Mouse (Mus musculus) leukemia stem cell, adult 10-12 weeks (primary cell): Measurements from ENCODE around the gene Cnpy3. TPM values are rescaled to one million over a fixed set of nuclear protein-coding genes. Genes with fewer than 3 reads are reported as not detected.

ENCODE experiments used
- polyA plus RNA-seq: library from polyadenylated mRNA; stranded (reverse); fragments of >175 nt; gene quantifications from 2 replicates; pipeline ENCODE4 v1.2.3, GENCODE M21; 2012; ENCODE audit warnings: low replicate concordance

The Cnpy3 gene
- polyA plus RNA-seq, result 88.2 and 108 TPM in 2 replicates

GRCm38 (mm10) chr17:46751794-46752556, at the start of gene Cnpy3:
Gene Cnpy3 (minus strand): TSS chr17:46752214.

GRCm38 (mm10) chr17:46782341-46783221, 30.6 kb upstream of the Cnpy3 start, which contains the start of gene Rpl7l1:
Gene Rpl7l1 (minus strand): TSS chr17:46782672.

DNA sequence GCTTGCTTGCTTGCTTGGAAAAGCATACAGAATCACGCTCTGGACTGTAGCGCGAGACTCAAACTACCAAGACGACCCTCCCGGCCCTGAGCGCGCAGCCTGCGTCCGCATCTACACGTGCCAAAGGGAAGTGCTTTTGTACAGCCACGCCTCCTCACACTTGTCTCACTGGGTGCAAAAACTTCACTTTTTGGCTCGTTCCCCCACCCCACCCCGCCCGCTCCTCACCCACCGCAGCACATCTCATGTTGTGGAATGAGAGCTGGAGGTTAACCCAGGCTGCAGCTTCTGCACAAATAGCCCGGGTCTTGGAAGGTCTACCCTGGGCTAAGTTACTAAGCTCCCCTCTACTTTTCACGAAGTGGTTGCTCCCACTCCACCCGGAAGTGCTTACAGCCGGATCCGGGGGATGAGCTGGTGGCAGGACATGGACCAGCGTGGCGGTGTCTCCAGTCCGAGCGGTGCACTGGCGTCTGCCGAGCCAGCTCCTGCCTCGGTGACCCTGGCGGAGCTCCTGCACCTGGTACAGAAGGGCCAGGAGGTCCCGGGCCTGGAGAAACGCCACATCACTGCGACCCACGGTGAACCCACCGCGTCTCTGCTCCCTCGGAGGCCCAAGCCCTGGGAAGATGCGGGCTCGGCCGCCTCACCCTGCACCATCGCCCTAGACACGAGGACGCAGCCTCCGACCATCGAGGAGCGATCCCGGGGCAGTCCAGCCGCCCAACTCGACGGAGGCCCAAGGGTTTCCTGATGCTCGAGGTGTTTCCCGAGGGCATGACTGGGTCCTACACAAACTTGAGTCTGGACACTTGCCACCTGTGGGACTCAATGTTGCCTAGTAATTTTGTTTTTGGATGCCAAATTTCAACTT, 20.6 kb upstream of the Cnpy3 start, which contains the start of gene 2310039H08Rik:
Gene 2310039H08Rik, plus strand, starts transcription at position 232 of the 874 bp plus-strand sequence.

DNA sequence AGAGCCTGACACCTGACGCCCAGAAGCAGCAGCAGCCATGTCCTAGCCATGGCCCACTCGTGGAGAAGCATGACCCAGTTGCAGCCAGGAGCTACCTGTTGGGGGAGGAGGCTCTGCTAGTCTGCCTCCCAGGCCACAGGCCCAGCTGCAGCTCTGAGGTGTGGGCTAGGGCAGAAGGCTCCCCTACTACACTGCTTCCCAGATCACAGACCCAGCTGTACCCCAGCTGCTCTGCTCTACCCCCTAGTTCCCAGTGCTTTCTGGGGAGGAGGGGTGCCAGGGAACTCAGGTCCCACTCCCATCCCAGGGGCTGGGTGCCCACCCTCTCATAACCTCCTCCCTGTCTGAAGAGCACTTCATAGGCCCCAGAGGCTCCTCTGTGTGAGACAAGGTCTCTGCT, 11.5 kb upstream of the Cnpy3 start, which contains the start of gene Ptcra:
Gene Ptcra, minus strand, starts transcription at position 169 of the 400 bp plus-strand sequence.

DNA sequence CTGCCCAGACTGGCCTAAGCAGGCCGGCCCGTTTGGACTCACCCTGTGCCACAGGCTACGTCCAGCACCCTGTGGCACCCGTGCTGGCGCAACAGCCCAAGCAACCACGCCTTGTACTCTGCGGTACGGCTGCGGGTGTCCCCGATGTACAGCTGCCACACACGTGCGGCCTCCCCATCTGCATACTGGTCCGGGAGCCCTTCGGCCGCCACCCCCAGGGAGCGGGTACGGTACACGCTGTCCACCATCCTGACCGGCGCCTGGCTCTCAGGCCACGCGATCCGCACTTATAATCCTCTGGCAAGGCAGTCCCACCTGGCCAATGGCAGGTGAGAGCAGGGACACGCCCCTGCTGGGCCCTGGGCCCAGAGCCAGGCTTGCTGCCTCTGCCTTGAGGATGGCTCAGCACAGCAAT, 23.1 kb downstream of the Cnpy3 start, which contains the start of gene Gnmt:
Gene Gnmt, minus strand, starts transcription at position 265 of the 415 bp plus-strand sequence.

GRCm38 (mm10) chr17:46710959-46711597, 40.9 kb downstream of the Cnpy3 start, which contains the start of gene Pex6:
Gene Pex6 (plus strand): TSS chr17:46711463.

DNA sequence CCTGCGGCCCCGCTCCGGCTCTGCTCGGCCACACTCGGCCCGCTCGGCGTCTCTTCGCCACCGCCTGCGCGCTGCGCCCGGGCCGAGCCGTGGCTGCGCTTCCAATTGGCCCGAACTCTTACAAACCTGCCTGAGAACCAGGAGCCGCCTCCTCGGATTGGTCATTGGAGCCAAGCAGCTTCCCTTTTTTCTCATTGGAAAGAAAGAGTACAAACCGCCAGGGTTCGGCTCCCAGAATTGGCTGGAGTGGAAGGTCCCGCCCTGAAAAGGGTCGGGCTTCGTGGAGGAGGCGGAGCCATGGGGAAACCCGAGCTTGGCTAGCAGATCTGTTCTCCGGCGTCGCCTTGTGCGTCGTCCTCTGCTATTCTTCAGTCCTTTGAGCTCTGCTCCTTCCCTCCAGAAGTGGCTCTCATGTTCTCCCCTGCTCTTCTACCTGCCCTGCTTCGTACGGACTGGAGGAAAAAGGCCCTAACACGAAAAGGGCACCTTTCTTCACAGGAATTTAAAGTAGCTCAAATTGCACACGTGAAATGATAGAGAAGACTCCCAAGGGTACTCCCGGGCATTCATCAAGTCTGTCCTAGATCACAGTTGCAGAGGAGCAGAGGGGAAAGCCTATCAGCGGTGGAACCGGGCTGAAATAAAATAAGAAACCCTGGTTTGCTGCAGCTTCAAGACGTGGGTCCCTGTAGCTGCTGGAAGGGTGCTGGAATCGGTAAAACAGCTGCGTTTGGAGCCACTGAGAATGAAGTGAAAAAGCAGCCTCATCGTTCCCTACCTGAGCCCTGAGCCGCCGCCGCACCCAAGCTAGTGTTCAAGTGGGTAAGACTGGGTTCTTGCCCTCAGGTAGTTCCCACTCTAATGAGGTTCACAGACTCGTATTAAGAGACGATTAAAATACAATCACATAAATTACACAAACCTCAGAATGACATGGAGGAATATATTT, 46.9 kb downstream of the Cnpy3 start, which contains the start of gene Ppp2r5d:
Gene Ppp2r5d, minus strand, starts transcription at position 225 of the 949 bp plus-strand sequence.

Other genes with a start within 250 kb of the Cnpy3 start
- 2.6 and 4.9 TPM in 2 replicates for gene Cul9, start 205.8 kb downstream of the Cnpy3 start, polyA plus RNA-seq
- gene Srf, start 196.0 kb downstream of the Cnpy3 start, polyA plus RNA-seq, result 172 and 177 TPM in 2 replicates
- 0.66 and 1.9 TPM in 2 replicates for gene Ptk7, start 122.7 kb downstream of the Cnpy3 start, polyA plus RNA-seq
- 6.1 and 9.9 TPM in 2 replicates for gene Klc4, start 106.2 kb downstream of the Cnpy3 start, polyA plus RNA-seq
- 845 and 851 TPM in 2 replicates for gene Mrpl2, start 106.0 kb downstream of the Cnpy3 start, polyA plus RNA-seq
- gene Cul7, start 101.9 kb downstream of the Cnpy3 start, polyA plus RNA-seq, result 3.1 and 12.3 TPM in 2 replicates
- gene Rrp36, start 77.9 kb downstream of the Cnpy3 start, polyA plus RNA-seq, result 7.7 and 14.0 TPM in 2 replicates
- 55.5 and 91.8 TPM in 2 replicates for gene Mea1, start 73.4 kb downstream of the Cnpy3 start, polyA plus RNA-seq
- gene Klhdc3, start 71.3 kb downstream of the Cnpy3 start, polyA plus RNA-seq, result 260 and 474 TPM in 2 replicates
- 87.2 and 94.1 TPM in 2 replicates for gene Ppp2r5d, start 47.1 kb downstream of the Cnpy3 start, polyA plus RNA-seq
- gene Pex6, start 40.8 kb downstream of the Cnpy3 start, polyA plus RNA-seq, result 27.7 and 37.0 TPM in 2 replicates
- gene Gnmt, start 23.0 kb downstream of the Cnpy3 start, polyA plus RNA-seq, result 0.96 TPM in 1 of 2 replicates, not detected in the other
- gene Ptcra, start 11.5 kb upstream of the Cnpy3 start, polyA plus RNA-seq, result 0.23 TPM in 1 of 2 replicates, not detected in the other
- gene 2310039H08Rik, start 20.4 kb upstream of the Cnpy3 start, polyA plus RNA-seq, result 108 and 208 TPM in 2 replicates
- gene Rpl7l1, start 30.5 kb upstream of the Cnpy3 start, polyA plus RNA-seq, result 2.0 and 16.9 TPM in 2 replicates
- 10.2 and 17.7 TPM in 2 replicates for gene Bicral, start 106.3 kb upstream of the Cnpy3 start, polyA plus RNA-seq
- gene Tbcc, start 138.5 kb upstream of the Cnpy3 start, polyA plus RNA-seq, result 23.6 and 27.2 TPM in 2 replicates
- gene Prph2, start 158.2 kb upstream of the Cnpy3 start, polyA plus RNA-seq, result not detected in 2 replicates